Mouse (Mus musculus) intestine, embryonic 15.5 days (tissue): ENCODE measurements around the gene Dtx1. TPM values are rescaled to one million over a fixed set of nuclear protein-coding genes. Genes with fewer than 3 reads are reported as not detected.
A peak's percentile ranks its signal among the peaks of the same experiment; 100 is the strongest.

ENCODE experiments used
- ATAC-seq: fragments of 200-750 bp; cut with Nextera tagmentation; 2 replicates; pipeline ENCODE4 v1.8.0; 2017; ENCODE audit warnings: moderate TSS enrichment, moderate library complexity
- H3K27ac ChIP-seq: fragments of 300-500 bp; sonication (generic); 2 replicates; pipeline ENCODE4 v1.5.1; 2015; ENCODE audit warnings: mild to moderate bottlenecking, inconsistent platforms
- H3K27me3 ChIP-seq: fragments of 300-500 bp; sonication (generic); replicated peaks from 2 replicates; pipeline ENCODE4 v1.6.1; 2015; ENCODE audit warnings: inconsistent platforms
- H3K36me3 ChIP-seq: fragments of 300-500 bp; sonication (generic); 2 replicates; pipeline ENCODE4 v1.6.1; 2015; ENCODE audit warnings: inconsistent platforms
- H3K4me1 ChIP-seq: fragments of 300-500 bp; sonication (generic); replicated peaks from 2 replicates; pipeline ENCODE4 v1.6.1; 2015; ENCODE audit warnings: inconsistent platforms
- H3K4me2 ChIP-seq: fragments of 300-500 bp; sonication (generic); replicated peaks from 2 replicates; pipeline ENCODE4 v1.6.1; 2015; ENCODE audit warnings: mild to moderate bottlenecking, inconsistent platforms
- H3K4me3 ChIP-seq: fragments of 300-500 bp; sonication (generic); replicated peaks from 2 replicates; pipeline ENCODE4 v1.5.1; 2015; ENCODE audit warnings: inconsistent platforms
- H3K9ac ChIP-seq: fragments of 300-500 bp; sonication (generic); 2 replicates; pipeline ENCODE4 v1.6.1; 2015; ENCODE audit warnings: inconsistent platforms
- H3K9me3 ChIP-seq: fragments of 300-500 bp; sonication (generic); 2 replicates; pipeline ENCODE4 v1.6.1; 2016; ENCODE audit warnings: inconsistent platforms
- WGBS: fragments of 180-500 bp; shearing (Covaris S2); methylation state at CpG from one replicate; pipeline ENCODE4 v1.1.7; 2015; 5-methylcytosine and 5-hydroxymethylcytosine counted together
- polyA plus RNA-seq: library from polyadenylated mRNA; unstranded; fragments of >200 nt; fragmentation: Nextera tagmentation; extraction: Ambion mirVana; gene quantifications from 2 replicates; pipeline ENCODE4 v1.2.1, GENCODE M21; 2015

Gene Dtx1
- polyA plus RNA-seq, 1 experiment from 2014 or later, result 4.3 TPM

DNA sequence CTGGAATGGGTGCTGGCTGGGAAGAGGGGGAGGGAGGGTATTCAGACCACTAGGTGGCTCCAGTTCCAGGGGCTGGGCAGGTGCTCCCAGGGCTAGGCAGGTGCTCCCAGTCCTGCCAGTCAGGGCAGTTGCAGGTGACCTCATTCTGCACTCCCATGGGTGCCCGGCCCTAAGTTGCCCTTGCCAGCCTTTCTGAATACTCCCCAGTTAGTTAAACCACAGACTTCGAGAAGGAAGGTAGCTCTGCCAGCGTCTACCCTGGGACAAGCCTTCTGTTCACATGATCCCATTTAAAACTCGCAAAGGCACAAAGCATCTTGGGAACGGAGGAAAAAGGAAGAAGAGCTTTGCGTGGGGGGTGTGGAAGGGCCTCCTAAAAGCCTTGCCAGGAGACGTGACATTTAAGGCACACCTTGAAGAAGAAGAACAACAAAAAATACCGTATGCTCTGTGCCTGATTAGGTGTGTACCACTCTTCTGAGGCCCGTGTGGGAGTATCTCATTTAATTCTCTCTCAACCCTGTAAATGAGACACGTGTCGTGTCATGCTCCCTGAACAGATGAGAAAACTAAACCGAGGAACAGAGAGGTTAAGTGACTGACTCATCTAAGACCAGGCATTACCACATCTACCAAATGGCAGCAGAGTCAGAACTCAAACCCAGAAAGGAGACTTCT lies 63.8 kb downstream of the Dtx1 start:
- H3K4me2 ChIP-seq, result peak overlapping the region; percentile 71
- no peak for ATAC-seq
- 35% methylated on average over 12 of the region's 12 CpGs for WGBS
- peaks cover 39% of the 10 kb centered on the region for H3K27me3 ChIP-seq
- no peaks in the 10 kb centered on the region for H3K9me3 ChIP-seq
- H3K4me3 ChIP-seq, result no peak overlapping the region
- no peaks in the 10 kb centered on the region for H3K36me3 ChIP-seq
- no peak overlapping the region for H3K9ac ChIP-seq
- H3K27ac ChIP-seq, result no peak overlapping the region
- H3K4me1 ChIP-seq, result peaks cover 10% of the 10 kb centered on the region

DNA sequence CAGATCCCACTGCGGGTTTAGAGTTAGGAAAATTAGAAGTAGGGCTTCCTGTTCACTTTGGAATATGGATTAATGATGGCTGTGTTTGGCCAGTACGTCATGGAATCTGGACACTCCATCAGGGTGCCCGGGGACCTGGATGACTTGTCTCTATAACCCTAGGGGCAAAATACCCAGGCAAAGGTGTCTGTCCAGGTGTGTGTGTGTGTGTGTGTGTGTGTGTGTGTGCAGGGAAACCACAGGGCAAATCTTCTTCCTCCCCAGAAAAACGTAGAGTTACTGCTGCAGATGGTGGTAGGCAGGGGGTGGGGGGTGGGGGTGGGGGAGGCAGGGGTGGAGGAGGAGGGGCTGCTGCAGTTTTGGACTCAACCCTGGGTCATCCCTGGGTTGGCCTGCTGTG lies 64.4 kb downstream of the Dtx1 start:
- 72% methylated on average over 4 of the region's 4 CpGs for WGBS
- no peaks in the 10 kb centered on the region for H3K9me3 ChIP-seq
- no peak for ATAC-seq

DNA sequence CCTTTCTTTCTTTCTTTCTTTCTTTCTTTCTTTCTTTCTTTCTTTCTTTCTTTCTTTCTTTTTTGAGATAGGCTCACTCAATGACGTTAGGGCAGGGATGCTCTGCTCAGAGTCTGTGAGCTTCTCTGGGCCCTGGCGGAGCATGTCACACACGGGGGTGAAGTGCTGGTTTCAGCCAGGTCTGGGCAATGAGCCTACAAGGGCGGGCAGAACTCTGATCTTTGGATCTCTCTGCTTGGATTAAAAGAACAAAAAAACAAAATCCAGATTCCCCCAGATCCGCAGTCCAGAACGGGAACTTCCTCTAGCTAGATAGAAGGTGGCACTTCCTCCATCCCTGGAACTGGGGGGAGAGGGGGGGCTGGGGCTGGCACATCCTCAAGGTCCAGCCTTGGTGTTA lies 65.9 kb downstream of the Dtx1 start:
- peaks cover 10% of the 10 kb centered on the region for H3K4me1 ChIP-seq
- no peak for ATAC-seq
- no peak overlapping the region for H3K4me2 ChIP-seq
- no peak overlapping the region for H3K27ac ChIP-seq
- WGBS, result 52% methylated on average over 6 of the region's 6 CpGs
- H3K4me3 ChIP-seq, result no peak overlapping the region
- H3K36me3 ChIP-seq, result no peaks in the 10 kb centered on the region
- H3K9ac ChIP-seq, result no peak overlapping the region
- H3K9me3 ChIP-seq, result no peaks in the 10 kb centered on the region
- H3K27me3 ChIP-seq, result peaks cover 32% of the 10 kb centered on the region

More for the DNA sequence above, 64.4 kb downstream of the Dtx1 start:
- peaks cover 10% of the 10 kb centered on the region for H3K4me1 ChIP-seq
- H3K27ac ChIP-seq, result no peak overlapping the region
- H3K4me3 ChIP-seq, result no peak overlapping the region
- no peaks in the 10 kb centered on the region for H3K36me3 ChIP-seq
- no peak overlapping the region for H3K9ac ChIP-seq
- no peak overlapping the region for H3K4me2 ChIP-seq
- peaks cover 39% of the 10 kb centered on the region for H3K27me3 ChIP-seq

DNA sequence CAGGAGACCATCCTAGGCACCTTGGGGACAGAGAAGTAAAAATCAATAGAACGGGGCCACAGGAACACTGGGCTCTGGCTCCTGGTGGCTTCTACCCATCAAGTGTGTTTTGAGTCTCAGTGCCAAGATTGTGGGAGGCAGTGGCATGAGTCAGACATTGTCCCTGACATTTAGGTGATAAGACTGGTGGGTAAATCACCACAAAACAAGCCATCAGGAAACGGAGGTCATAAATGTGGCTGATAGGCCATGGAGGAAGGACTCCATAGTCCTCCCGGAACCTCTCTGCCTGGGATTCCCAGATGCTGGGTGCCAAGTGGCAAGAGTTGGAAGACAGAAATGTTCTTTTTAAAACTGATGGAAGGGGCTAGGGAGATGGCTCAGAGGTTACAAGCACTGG lies 67.5 kb downstream of the Dtx1 start:
- Histone ChIP-seq H3K4me1 (peaks cover 8% of the 10 kb centered on the region), H3K9ac (no peak overlapping the region), H3K4me3 (no peak overlapping the region), H3K9me3 (no peaks in the 10 kb centered on the region), H3K4me2 (no peak overlapping the region), H3K27ac (no peak overlapping the region), H3K36me3 (no peaks in the 10 kb centered on the region), H3K27me3 (peaks cover 21% of the 10 kb centered on the region)
- WGBS, result 56% methylated on average over 3 of the region's 3 CpGs
- ATAC-seq, result no peak

DNA sequence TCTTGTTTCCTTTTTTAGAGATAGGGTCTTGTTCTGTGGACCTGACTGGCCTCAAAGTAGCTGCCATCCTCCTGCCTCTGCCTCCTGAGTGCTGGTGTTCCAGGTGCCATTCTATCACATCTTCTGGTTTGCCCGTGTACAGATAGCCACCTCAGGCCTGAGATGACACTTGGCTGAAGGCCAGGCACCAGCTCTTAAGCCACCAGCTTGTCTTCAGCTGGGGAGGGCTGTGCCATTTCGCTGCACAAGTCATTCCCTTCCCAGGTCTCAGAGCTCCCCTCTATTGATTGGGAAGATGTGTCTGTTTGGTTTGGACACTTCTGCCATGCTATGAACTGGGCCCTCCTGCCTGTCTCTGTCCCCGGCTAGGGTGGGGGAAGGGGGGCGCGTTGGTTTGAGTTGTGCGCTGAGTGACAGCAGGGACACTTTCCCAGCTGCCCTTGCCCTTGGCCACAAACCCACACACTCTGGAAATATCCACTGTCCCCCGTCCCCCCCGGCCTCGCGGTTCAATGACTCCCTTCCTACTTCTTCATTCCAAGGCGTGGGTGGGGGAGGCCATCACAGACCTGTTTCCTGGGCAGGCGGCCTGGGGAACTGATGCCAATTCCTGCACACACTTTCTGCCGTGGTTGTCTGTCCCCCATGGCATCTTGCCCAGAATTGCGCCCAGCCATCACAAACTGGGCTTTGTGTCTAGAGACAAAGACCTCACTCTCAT lies 68.2 kb downstream of the Dtx1 start:
- no peak overlapping the region for H3K4me3 ChIP-seq
- H3K4me2 ChIP-seq, result no peak overlapping the region
- H3K9me3 ChIP-seq, result no peaks in the 10 kb centered on the region
- ATAC-seq, result no peak
- H3K9ac ChIP-seq, result no peak overlapping the region
- no peak overlapping the region for H3K27ac ChIP-seq
- WGBS, result 74% methylated on average over 14 of the region's 14 CpGs
- peaks cover under 1% of the 10 kb centered on the region; the same call in 1 of the 2 replicates for H3K4me1 ChIP-seq
- peaks cover 14% of the 10 kb centered on the region for H3K27me3 ChIP-seq
- H3K36me3 ChIP-seq, result no peaks in the 10 kb centered on the region

DNA sequence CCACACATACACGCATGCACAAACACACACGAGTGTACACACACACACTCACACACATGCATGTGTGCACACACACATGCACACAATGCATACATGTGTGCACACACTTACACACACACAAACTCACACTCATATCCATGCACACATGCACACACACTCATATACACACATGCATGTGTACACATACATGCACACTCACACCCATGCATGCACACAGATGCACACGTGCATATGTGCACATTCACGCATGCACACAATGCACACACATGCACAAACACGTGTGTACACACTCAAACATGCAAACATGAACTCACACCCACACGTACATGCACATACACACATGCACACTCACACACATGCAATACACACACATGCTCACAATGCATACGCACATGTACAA lies 71.6 kb downstream of the Dtx1 start:
- H3K9me3 ChIP-seq, result no peaks in the 10 kb centered on the region
- no peak overlapping the region for H3K9ac ChIP-seq
- H3K27ac ChIP-seq, result no peak overlapping the region
- H3K27me3 ChIP-seq, result no peaks in the 10 kb centered on the region
- no peak overlapping the region for H3K4me3 ChIP-seq
- H3K4me1 ChIP-seq, result no peaks in the 10 kb centered on the region
- no peak for ATAC-seq
- 90% methylated on average over 7 of the region's 7 CpGs for WGBS
- no peak overlapping the region for H3K4me2 ChIP-seq
- H3K36me3 ChIP-seq, result no peaks in the 10 kb centered on the region

DNA sequence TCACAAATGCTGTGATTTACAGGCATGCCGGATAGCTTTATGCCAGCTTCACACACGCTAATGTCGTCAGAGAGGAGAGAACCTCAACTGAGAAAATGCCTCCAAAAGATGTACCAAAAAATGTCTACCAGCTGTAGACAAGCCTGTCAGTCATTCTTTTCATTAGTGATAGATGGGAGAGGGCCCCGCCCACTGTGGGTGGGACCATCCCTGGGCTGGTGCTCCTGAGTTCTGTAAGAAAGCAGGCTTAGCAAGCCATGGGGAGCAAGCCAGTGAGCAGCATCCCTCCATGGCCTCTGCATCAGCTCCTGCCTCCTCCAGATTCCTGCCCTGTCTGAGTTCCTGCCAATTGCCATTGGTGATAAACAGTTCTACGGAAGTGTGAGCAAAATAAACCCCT lies 76.1 kb downstream of the Dtx1 start:
- no peak for ATAC-seq
- H3K9ac ChIP-seq, result no peak overlapping the region
- H3K4me3 ChIP-seq, result no peak overlapping the region
- H3K4me1 ChIP-seq, result 0 out of 2 replicates have a peak, but pooled peaks cover 4% of the 10 kb centered on the region
- WGBS, result 69% methylated on average over 5 of the region's 5 CpGs
- H3K9me3 ChIP-seq, result no peaks in the 10 kb centered on the region
- H3K36me3 ChIP-seq, result no peaks in the 10 kb centered on the region
- no peak overlapping the region for H3K4me2 ChIP-seq
- H3K27ac ChIP-seq, result no peak overlapping the region
- peaks cover 3% of the 10 kb centered on the region; the same call in 1 of the 2 replicates for H3K27me3 ChIP-seq

DNA sequence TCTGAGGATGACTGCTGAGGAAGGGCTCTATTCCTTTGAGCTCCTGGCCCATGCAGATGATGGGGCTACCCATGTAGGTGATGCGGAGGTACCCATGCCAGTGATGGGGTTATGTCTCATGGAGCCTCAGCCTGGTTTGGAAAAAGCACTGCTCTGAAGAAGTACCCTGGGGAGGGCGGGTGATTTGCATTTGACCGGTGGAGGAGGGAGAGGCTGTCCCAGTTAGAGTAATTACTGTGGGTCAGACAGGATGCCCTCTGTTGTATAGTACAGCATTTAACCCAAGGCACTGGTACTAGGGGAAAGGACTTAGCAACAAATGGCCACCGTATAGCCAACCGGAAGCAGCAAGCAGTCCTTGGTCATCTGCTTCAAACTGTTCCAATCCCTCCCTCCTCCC lies 76.9 kb downstream of the Dtx1 start:
- H3K27ac ChIP-seq, result no peak overlapping the region
- peaks cover 7% of the 10 kb centered on the region; the same call in 1 of the 2 replicates for H3K27me3 ChIP-seq
- no peak for ATAC-seq
- no peaks in the 10 kb centered on the region for H3K36me3 ChIP-seq
- 0 out of 2 replicates have a peak, but pooled peaks cover 4% of the 10 kb centered on the region for H3K4me1 ChIP-seq
- H3K4me2 ChIP-seq, result no peak overlapping the region
- H3K4me3 ChIP-seq, result no peak overlapping the region
- H3K9ac ChIP-seq, result no peak overlapping the region
- H3K9me3 ChIP-seq, result no peaks in the 10 kb centered on the region
- WGBS, result 48% methylated on average over 5 of the region's 5 CpGs

DNA sequence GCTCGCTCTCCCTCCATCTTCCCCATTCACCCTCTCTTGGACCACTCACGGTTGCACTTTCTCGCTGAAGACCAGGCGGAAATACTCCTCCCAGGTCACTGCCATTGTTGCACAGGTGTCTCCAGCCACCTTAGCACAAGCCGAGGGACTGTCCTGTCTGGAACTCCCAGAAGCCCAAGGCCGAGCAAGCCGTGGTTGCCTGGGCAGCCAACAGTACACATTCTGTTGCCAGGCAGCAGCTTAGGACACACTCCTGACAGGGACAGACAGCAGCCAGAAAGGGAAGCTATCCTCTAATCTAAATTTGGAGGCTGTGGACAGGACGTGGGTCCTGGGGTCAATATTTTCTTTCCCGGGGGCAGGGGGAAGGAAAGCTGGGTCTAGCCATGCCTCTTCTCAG lies 77.6 kb downstream of the Dtx1 start, which contains the start of gene Cfap73:
Gene Cfap73, minus strand, starts transcription at position 105 of the 400 bp plus-strand sequence.
- no peak within 1 kb of the TSS for H3K4me3 ChIP-seq
- no peaks in the 10 kb centered on the region for H3K9me3 ChIP-seq
- 44% methylated on average over 9 of the region's 9 CpGs for WGBS
- ATAC-seq, result no peak
- 0 out of 2 replicates have a peak, but pooled peaks cover 4% of the 10 kb centered on the region for H3K4me1 ChIP-seq
- H3K36me3 ChIP-seq, result no peaks in the 10 kb centered on the region
- H3K27ac ChIP-seq, result no peak within 1 kb of the TSS
- H3K9ac ChIP-seq, result no peak within 1 kb of the TSS
- peaks cover 7% of the 10 kb centered on the region; the same call in 1 of the 2 replicates for H3K27me3 ChIP-seq
- H3K4me2 ChIP-seq, result no peak within 1 kb of the TSS

DNA sequence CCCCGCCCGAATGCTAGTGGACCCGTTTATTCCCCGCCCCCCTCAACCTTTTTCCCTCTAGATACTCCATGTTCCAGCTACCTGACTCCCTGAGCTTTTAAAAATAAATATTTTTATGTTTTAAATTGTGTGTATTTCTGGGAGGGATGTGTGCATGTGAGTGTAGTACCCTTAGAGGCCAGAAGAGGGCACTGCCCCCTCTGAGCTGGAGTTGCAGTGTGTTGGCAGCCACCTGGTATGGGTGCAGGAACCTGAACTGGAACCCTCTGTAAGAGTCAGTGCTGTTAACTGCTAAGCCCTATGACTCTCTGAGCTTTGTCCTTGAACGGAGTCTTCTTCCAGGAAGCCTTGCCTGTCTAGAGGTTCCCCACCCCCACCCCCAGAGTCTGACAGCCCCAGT lies 79.8 kb downstream of the Dtx1 start:
- 92% methylated on average over 5 of the region's 5 CpGs for WGBS
- peaks cover 7% of the 10 kb centered on the region; the same call in 1 of the 2 replicates for H3K27me3 ChIP-seq
- no peak for ATAC-seq
- H3K36me3 ChIP-seq, result peaks cover 8% of the 10 kb centered on the region; the same call in 1 of the 2 replicates
- H3K27ac ChIP-seq, result no peak overlapping the region
- no peak overlapping the region for H3K4me3 ChIP-seq
- H3K4me2 ChIP-seq, result no peak overlapping the region
- H3K9me3 ChIP-seq, result no peaks in the 10 kb centered on the region
- H3K4me1 ChIP-seq, result 0 out of 2 replicates have a peak, but pooled peaks cover 6% of the 10 kb centered on the region
- H3K9ac ChIP-seq, result no peak overlapping the region

DNA sequence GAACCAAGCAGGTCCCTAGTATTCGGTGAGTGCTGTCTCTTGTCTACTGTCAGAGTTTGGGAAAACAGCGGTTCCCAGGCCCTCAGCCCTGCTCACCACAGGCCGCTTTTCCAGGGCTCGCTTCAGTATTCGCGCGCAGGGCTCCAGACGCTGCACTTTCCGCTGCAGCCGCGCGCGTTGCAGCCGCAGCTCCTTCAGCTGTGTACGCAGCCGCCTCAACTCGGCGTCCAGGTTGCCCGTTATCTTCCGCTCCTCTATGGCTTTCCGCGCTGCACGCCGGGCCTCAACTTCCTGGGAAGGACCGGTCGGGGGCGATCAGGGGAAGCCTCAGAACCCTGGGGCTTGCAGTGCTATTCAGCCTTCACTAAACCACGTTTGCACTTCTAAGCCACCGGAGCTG lies 80.6 kb downstream of the Dtx1 start:
- H3K4me2 ChIP-seq, result peak overlapping the region; percentile 42
- H3K4me3 ChIP-seq, result no peak overlapping the region

More for the DNA sequence above, 80.6 kb downstream of the Dtx1 start:
- 8% methylated on average over 29 of the region's 29 CpGs for WGBS
- Histone ChIP-seq H3K4me1 (0 out of 2 replicates have a peak, but pooled peaks cover 6% of the 10 kb centered on the region), H3K9ac (no peak overlapping the region), H3K9me3 (no peaks in the 10 kb centered on the region), H3K36me3 (peaks cover 11% of the 10 kb centered on the region; the same call in 1 of the 2 replicates), H3K27ac (no peak overlapping the region), H3K27me3 (peaks cover 7% of the 10 kb centered on the region; the same call in 1 of the 2 replicates)
- ATAC-seq, result no peak
